Mouse (Mus musculus): ENCODE measurements around the gene Crb1. TPM values are rescaled to one million over a fixed set of nuclear protein-coding genes. Genes with fewer than 3 reads are reported as not detected.

Gene Crb1
- polyA plus RNA-seq, 1 experiment from 2014 or later, result 0.39 TPM

DNA sequence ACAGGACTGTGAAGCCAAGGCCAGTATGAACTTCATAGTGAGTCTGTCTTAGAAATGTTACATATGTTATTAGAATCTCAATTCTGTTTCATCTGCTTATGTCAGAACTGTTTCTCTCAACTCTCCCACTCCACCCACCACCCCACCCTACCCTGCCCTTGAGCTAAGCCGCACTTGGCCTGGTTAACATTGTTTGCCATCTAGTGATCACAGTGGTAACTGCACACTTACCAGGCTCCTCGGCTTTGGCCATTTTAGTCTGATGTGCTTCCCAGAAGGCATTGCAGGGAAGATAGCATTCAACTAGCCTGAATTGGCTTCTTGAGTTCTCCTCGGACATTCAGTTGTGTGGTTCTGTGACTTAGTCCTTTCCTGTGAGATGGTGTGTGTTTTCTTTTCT lies 215.3 kb downstream of the Crb1 start:
- ATAC-seq (ENCODE audit: insufficient number of reproducible peaks, insufficient read depth, low FRiP score, low TSS enrichment, low read depth), result no peak
- Histone ChIP-seq H3K9me3 (no peaks in the 10 kb centered on the region), H3K4me1 (replicated peaks) (no peaks in the 10 kb centered on the region), H3K36me3 (no peaks in the 10 kb centered on the region), H3K9ac (replicated peaks) (no peak overlapping the region), H3K4me2 (no peak overlapping the region), H3K27ac (no peak overlapping the region), H3K27me3 (no peaks in the 10 kb centered on the region), H3K4me3 (replicated peaks) (no peak overlapping the region)
- WGBS, result 62% methylated on average over 3 of the region's 3 CpGs

DNA sequence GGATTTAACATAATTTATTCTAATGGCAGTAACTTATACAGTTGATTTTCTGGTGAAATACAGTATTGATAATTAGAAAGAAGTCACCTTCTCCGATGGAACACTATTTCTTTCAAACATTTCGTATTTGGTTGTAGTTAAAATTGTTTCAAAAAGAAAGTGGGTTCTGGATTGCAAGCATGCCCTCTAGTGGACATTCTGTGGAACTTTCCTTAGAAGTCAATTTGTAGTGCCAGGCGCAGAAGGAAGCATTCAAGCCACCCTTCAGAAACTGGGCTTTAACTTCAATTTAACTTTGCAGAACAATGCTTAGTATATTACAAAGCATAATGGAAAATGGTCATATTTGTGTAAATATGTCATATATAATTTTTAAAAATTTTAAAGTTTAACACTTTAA lies 220.5 kb downstream of the Crb1 start:
- WGBS, result 16% methylated on average over 3 of the region's 3 CpGs

DNA sequence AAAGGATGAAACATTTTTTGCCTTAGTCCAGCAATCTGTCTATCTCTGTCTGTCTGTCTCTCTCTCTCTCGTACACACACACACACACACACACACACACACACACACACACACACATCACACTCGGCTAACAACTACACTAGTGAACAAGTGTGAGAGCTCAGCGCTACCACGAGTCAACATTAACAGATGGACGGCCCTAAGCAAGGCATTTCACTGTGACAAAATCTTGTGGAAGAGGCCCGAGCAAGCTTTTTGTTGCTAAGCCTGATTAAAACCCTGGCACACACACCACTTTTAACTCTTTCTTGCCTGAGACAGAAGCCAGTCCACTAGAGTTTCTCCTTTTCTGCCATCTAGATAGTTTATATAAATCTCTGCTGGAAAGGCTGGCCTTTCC lies 223.4 kb downstream of the Crb1 start:
- WGBS, result 57% methylated on average over 6 of the region's 6 CpGs
- Histone ChIP-seq H3K4me1 (replicated peaks) (no peaks in the 10 kb centered on the region), H3K27ac (no peak overlapping the region), H3K9ac (replicated peaks) (no peak overlapping the region), H3K36me3 (no peaks in the 10 kb centered on the region), H3K27me3 (no peaks in the 10 kb centered on the region), H3K4me3 (replicated peaks) (no peak overlapping the region), H3K4me2 (no peak overlapping the region), H3K9me3 (no peaks in the 10 kb centered on the region)
- ATAC-seq (ENCODE audit: insufficient number of reproducible peaks, insufficient read depth, low FRiP score, low TSS enrichment, low read depth), result no peak

More for the DNA sequence above, 220.5 kb downstream of the Crb1 start:
- no peaks in the 10 kb centered on the region for H3K9me3 ChIP-seq
- H3K4me2 ChIP-seq, result no peak overlapping the region
- H3K9ac ChIP-seq (replicated peaks), result no peak overlapping the region
- H3K27ac ChIP-seq, result no peak overlapping the region
- no peaks in the 10 kb centered on the region for H3K36me3 ChIP-seq
- H3K4me1 ChIP-seq (replicated peaks), result no peaks in the 10 kb centered on the region
- H3K4me3 ChIP-seq (replicated peaks), result no peak overlapping the region
- H3K27me3 ChIP-seq, result no peaks in the 10 kb centered on the region
- ATAC-seq (ENCODE audit: insufficient number of reproducible peaks, insufficient read depth, low FRiP score, low TSS enrichment, low read depth), result no peak

DNA sequence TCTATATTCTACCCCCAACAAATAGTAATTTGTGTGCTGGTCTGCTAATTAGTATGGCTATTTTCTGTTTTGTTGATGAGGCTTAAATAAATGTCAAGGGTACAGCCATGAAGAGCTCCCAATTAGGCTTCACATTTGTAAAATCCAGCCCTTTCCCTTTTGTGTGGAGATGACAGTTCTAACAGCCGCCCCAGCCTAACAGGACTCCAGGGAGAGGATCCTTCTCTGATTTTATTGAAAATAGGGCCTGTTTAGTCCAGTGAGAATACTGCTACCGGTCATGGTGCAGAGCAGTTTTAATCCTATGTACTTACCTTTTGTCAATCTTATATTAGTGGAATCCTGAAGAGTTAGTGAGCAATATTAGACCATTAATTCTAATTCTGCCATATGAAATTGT lies 223.9 kb downstream of the Crb1 start:
- Histone ChIP-seq H3K9ac (replicated peaks) (no peak overlapping the region), H3K4me2 (no peak overlapping the region), H3K36me3 (no peaks in the 10 kb centered on the region), H3K4me1 (replicated peaks) (no peaks in the 10 kb centered on the region), H3K27ac (no peak overlapping the region), H3K4me3 (replicated peaks) (no peak overlapping the region), H3K9me3 (no peaks in the 10 kb centered on the region), H3K27me3 (no peaks in the 10 kb centered on the region)
- ATAC-seq (ENCODE audit: insufficient number of reproducible peaks, insufficient read depth, low FRiP score, low TSS enrichment, low read depth), result no peak
- 71% methylated on average over 2 of the region's 2 CpGs for WGBS

Other genes starting within 250 kb of the Crb1 start
- 13.2 and 13.3 TPM in 2 replicates for gene Zbtb41, start 45.2 kb upstream of the Crb1 start, polyA plus RNA-seq (2016; fragmentation: Nextera tagmentation; extraction: Ambion mirVana)
- gene Aspm, start 77.7 kb upstream of the Crb1 start, polyA plus RNA-seq (2016; fragmentation: Nextera tagmentation; extraction: Ambion mirVana), result 25.1 and 25.9 TPM in 2 replicates
- not detected in 2 replicates for gene F13b, start 124.6 kb upstream of the Crb1 start, polyA plus RNA-seq (2016; fragmentation: Nextera tagmentation; extraction: Ambion mirVana)
- not detected in 2 replicates for gene Cfhr1, start 183.2 kb upstream of the Crb1 start, polyA plus RNA-seq (2016; fragmentation: Nextera tagmentation; extraction: Ambion mirVana)